In genomic region chr13:98427660-98428059, GRCm38 (mm10) we compare ENCODE assay signal across 7 mouse cellular contexts.
DNase-seq lines count a peak whose midpoint lies in the region; ATAC-seq and TF ChIP-seq lines count a peak whose summit lies in the region.
"Not testable (repeated sequence)": the region's sequence is repeated elsewhere in the genome, so short reads cannot be mapped to it uniquely, and the experiment has no call there.

No protein-coding gene starts in this region.

- not testable (repeated sequence) for H3K4me3 ChIP-seq in forebrain, embryonic 11.5 days (ENCODE audit: low read depth, low read length); intestine, postnatal 0 days (ENCODE audit: low read depth, low read length); neural tube, embryonic 11.5 days (ENCODE audit: low read depth, low read length)
- H3K4me3 ChIP-seq in heart, embryonic 16.5 days (ENCODE audit: low read length): 0 out of 2 replicates have a peak overlapping the region, but pooled peaks have one; percentile 14
- peak overlapping the region; percentile 29 for H3K4me3 ChIP-seq in limb, embryonic 10.5 days

- H3K9me3 ChIP-seq in forebrain, embryonic 11.5 days (ENCODE audit: control insufficient read depth, low read length); heart, embryonic 16.5 days (replicated peaks; ENCODE audit: control insufficient read depth, low read length); intestine, postnatal 0 days (ENCODE audit: control insufficient read depth); limb, embryonic 10.5 days (replicated peaks); neural tube, embryonic 11.5 days (ENCODE audit: control insufficient read depth, low read length): not testable (repeated sequence)

- WGBS in forebrain, embryonic 11.5 days: 10% methylated on average over 16 of the region's 16 CpGs
- WGBS in heart, embryonic 16.5 days: 11% methylated on average over 16 of the region's 16 CpGs
- WGBS in intestine, postnatal 0 days: 7% methylated on average over 15 of the region's 16 CpGs
- WGBS in limb, embryonic 10.5 days: 11% methylated on average over 16 of the region's 16 CpGs
- 10% methylated on average over 16 of the region's 16 CpGs for WGBS in neural tube, embryonic 11.5 days

- not testable (repeated sequence) for H3K36me3 ChIP-seq in forebrain, embryonic 11.5 days (ENCODE audit: control insufficient read depth, insufficient read depth, low read length); heart, embryonic 16.5 days (ENCODE audit: control insufficient read depth, insufficient read depth); intestine, postnatal 0 days (ENCODE audit: control insufficient read depth, insufficient read depth); limb, embryonic 10.5 days; neural tube, embryonic 11.5 days (ENCODE audit: control insufficient read depth, insufficient read depth, low read length)

- H3K27me3 ChIP-seq in forebrain, embryonic 11.5 days (ENCODE audit: control insufficient read depth, insufficient read depth, low read length): peaks cover 16% of the 10 kb centered on the region
- peaks cover 20% of the 10 kb centered on the region for H3K27me3 ChIP-seq in heart, embryonic 16.5 days (ENCODE audit: control insufficient read depth, insufficient read depth, low read length)
- peaks cover 43% of the 10 kb centered on the region for H3K27me3 ChIP-seq in intestine, postnatal 0 days (replicated peaks; ENCODE audit: control insufficient read depth, insufficient read depth, low read length)
- H3K27me3 ChIP-seq in limb, embryonic 10.5 days (ENCODE audit: low read depth, poor library complexity, severe bottlenecking): peaks cover 56% of the 10 kb centered on the region
- H3K27me3 ChIP-seq in neural tube, embryonic 11.5 days (ENCODE audit: control insufficient read depth, insufficient read depth, low read length): not testable (repeated sequence)

- ATAC-seq in forebrain, embryonic 11.5 days (replicated peaks; ENCODE audit: low FRiP score): peak; percentile 64
- ATAC-seq in heart, embryonic 16.5 days (replicated peaks; ENCODE audit: extremely low read depth, insufficient read depth, low FRiP score); intestine, postnatal 0 days; neural tube, embryonic 11.5 days (ENCODE audit: insufficient read depth, low FRiP score, low TSS enrichment): not testable (repeated sequence)

- not testable (repeated sequence) for H3K27ac ChIP-seq in forebrain, embryonic 11.5 days (ENCODE audit: low read depth, low read length); heart, embryonic 16.5 days (ENCODE audit: low read length); intestine, postnatal 0 days (ENCODE audit: low read depth, low read length); limb, embryonic 10.5 days; neural tube, embryonic 11.5 days (ENCODE audit: low read depth, low read length)

- H3K9ac ChIP-seq in forebrain, embryonic 11.5 days (ENCODE audit: low read length); heart, embryonic 16.5 days (ENCODE audit: low read length); intestine, postnatal 0 days (ENCODE audit: low read depth, low read length); neural tube, embryonic 11.5 days (ENCODE audit: low read length): not testable (repeated sequence)

- peak overlapping the region; percentile 29; the same call in 1 of the 2 replicates for H3K4me2 ChIP-seq in forebrain, embryonic 11.5 days (ENCODE audit: low read depth, low read length, severe bottlenecking)
- H3K4me2 ChIP-seq in heart, embryonic 16.5 days (ENCODE audit: low read depth, low read length): peak overlapping the region; percentile 46
- peak overlapping the region; percentile 32 for H3K4me2 ChIP-seq in intestine, postnatal 0 days (replicated peaks; ENCODE audit: low read depth)
- H3K4me2 ChIP-seq in neural tube, embryonic 11.5 days (ENCODE audit: low read depth): 0 out of 2 replicates have a peak overlapping the region, but pooled peaks have one; percentile 4

- not testable (repeated sequence) for H3K4me1 ChIP-seq in forebrain, embryonic 11.5 days (replicated peaks; ENCODE audit: control insufficient read depth, insufficient read depth, low read length); heart, embryonic 16.5 days (ENCODE audit: control insufficient read depth, insufficient read depth, low read length); intestine, postnatal 0 days (replicated peaks; ENCODE audit: control insufficient read depth, insufficient read depth, low read length); neural tube, embryonic 11.5 days (ENCODE audit: control insufficient read depth, insufficient read depth, low read length)
- peaks cover 42% of the 10 kb centered on the region for H3K4me1 ChIP-seq in limb, embryonic 10.5 days

- peak; percentile 26 for DNase-seq in brain, embryonic 18.5 days (ENCODE audit: low read depth, low spot score)
- peak; percentile 61 for DNase-seq in forebrain, embryonic 11.5 days (ENCODE audit: low spot score)
- DNase-seq in limb, embryonic 10.5 days (ENCODE audit: low spot score): not testable (repeated sequence)
- DNase-seq in lung, postnatal 10 days: peak; percentile 13
- peak; percentile 55 for DNase-seq in neural tube, embryonic 11.5 days (ENCODE audit: low spot score)

- TF ChIP-seq CTCF in intestine, postnatal 0 days (IDR thresholded peaks at IDR 0.05; ENCODE audit: low read depth): not testable (repeated sequence)
